Mouse (Mus musculus) cerebellum, adult (tissue): Measurements from ENCODE around the gene Gla.
"Not testable (repeated sequence)": the region's sequence is repeated elsewhere in the genome, so short reads cannot be mapped to it uniquely, and the experiment has no call there.

ENCODE experiments used
- ATAC-seq: cut with Nextera tagmentation; 2 replicates; pipeline ENCODE4 v1.9.2; 2017; ENCODE audit warnings: mild to moderate bottlenecking, moderate library complexity, mixed read lengths; ENCODE audit not compliant: insufficient number of reproducible peaks, low FRiP score, low TSS enrichment

Gla gene

DNA sequence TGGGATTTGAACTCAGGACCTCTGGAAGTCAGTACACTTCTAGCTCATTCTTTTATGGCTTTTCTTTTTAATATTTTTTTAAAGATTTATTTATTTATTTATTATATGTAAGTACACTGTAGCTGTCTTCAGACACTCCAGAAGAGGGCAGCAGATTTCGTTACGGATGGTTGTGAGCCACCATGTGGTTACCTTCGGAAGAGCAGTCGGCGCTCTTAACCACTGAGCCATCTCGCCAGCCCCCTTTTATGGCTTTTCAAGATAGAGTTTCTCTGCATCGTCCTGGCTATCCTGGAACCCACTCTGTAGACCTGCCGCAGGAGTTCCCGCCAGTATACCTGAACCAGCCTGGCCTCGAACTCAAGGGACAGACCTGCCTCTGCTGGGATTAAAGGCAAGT is 61.1 kb downstream of the Gla start:
- not testable (repeated sequence) for ATAC-seq
